Mouse (Mus musculus): ENCODE measurements at regions not wholly inside any gene's neighbourhood (a gene's known extent, or its start where the extent isn't known, plus 50 kb on each side); places are given as distances from the start of the nearest gene placed in this dataset.

DNA sequence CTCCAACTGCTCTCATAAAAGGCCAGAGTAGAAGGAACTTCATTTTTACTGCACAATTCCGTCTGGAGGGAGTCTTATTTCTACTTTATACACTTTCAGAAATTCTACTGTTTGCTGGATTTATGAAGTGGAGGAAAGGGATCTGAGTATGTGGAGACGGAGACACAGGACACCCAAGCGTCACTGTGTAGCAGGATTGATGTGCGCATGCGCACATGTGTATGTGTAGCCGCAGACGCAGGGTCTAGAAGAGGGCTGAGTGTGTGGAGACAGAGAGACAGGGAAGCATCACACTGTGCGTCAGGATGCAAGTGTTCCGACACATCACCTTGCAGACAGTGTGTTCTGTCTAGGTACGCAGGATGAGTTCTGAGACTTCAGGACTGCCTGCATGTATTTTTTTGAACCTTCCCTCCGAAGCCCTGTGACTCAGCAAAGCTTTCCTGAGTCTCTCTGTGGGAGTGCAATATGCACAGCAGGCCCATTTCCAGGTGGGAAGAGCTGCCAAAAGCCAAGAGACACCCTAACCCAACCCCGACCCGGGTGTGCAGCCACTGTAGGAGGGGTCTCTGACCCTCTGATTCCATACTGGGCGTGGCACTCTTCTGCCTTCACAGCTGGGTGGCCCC lies 67.1 kb upstream of the Fam19a5 start:
- no peak for DNase-seq (ENCODE audit: low read depth, low spot score)

GRCm38 (mm10) chr15:87480758-87481157 lies 63.3 kb upstream of the Fam19a5 start:
- DNase-seq (ENCODE audit: low read depth, low spot score), result no peak

Measured in CD4-positive, CD25-positive, alpha-beta regulatory T cell, adult 2 months (primary cell).